Mouse (Mus musculus) CH12.LX (cell line): ENCODE measurements around the gene Tmem62.

Experiments
- CHD1 ChIP-seq: IDR thresholded peaks from 2 replicates; pipeline ENCODE4 v1.6.1; 2012; ENCODE audit warnings: low read depth, low read length, improper control_type of control experiment, inconsistent platforms
- CTCF ChIP-seq, 2 experiments: IDR thresholded peaks in 1 of 2; conservative IDR thresholded peaks in 1 of 2; 2 replicates each; pipeline ENCODE4 v1.5.1; 2011 to 2012; ENCODE audit warnings: low read depth in 2 of 2, low read length in 2 of 2, improper control_type of control experiment in 1 of 2, inconsistent platforms in 1 of 2, mild to moderate bottlenecking in 1 of 2, moderate library complexity in 1 of 2
- E2F4 ChIP-seq: IDR thresholded peaks from 2 replicates; pipeline ENCODE4 v1.6.1; 2011; ENCODE audit warnings: low read depth, low read length, improper control_type of control experiment; ENCODE audit not compliant: insufficient replicate concordance
- ELF1 ChIP-seq: IDR thresholded peaks from 2 replicates; pipeline ENCODE4 v1.6.1; 2014; ENCODE audit warnings: low read depth, mild to moderate bottlenecking, inconsistent platforms, low read length, improper control_type of control experiment
- IRF4 ChIP-seq: IDR thresholded peaks from 2 replicates; pipeline ENCODE4 v1.6.1; 2014; ENCODE audit warnings: low read depth, mild to moderate bottlenecking, inconsistent platforms, low read length, improper control_type of control experiment
- MAFK ChIP-seq: IDR thresholded peaks from 2 replicates; pipeline ENCODE4 v1.6.1; 2011; ENCODE audit warnings: low read length, improper control_type of control experiment; ENCODE audit not compliant: insufficient replicate concordance
- MAX ChIP-seq: IDR thresholded peaks from 2 replicates; pipeline ENCODE4 v1.6.1; 2011; ENCODE audit warnings: low read length, improper control_type of control experiment
- MYC ChIP-seq: IDR thresholded peaks from 2 replicates; pipeline ENCODE4 v1.6.1; 2011; ENCODE audit warnings: low read depth, mild to moderate bottlenecking, improper control_type of control experiment, low read length
- POLR2A ChIP-seq: IDR thresholded peaks from 2 replicates; pipeline ENCODE4 v1.6.1; 2011; ENCODE audit warnings: low read depth, mild to moderate bottlenecking, improper control_type of control experiment, low read length
- ZC3H11A ChIP-seq: IDR thresholded peaks from 2 replicates; pipeline ENCODE4 v1.6.1; 2012; ENCODE audit warnings: low read depth, mild to moderate bottlenecking, inconsistent platforms, low read length, improper control_type of control experiment
- ZKSCAN1 ChIP-seq: IDR thresholded peaks from 2 replicates; pipeline ENCODE4 v1.6.1; 2012; ENCODE audit warnings: low read depth, inconsistent platforms, low read length, improper control_type of control experiment, borderline replicate concordance
- ZMIZ1 ChIP-seq: IDR thresholded peaks from 2 replicates; pipeline ENCODE4 v1.6.1; 2012; ENCODE audit warnings: low read depth, mild to moderate bottlenecking, inconsistent platforms, low read length, improper control_type of control experiment
- ZNF384 ChIP-seq: IDR thresholded peaks from 2 replicates; pipeline ENCODE4 v1.6.1; 2012; ENCODE audit warnings: low read depth, low read length, improper control_type of control experiment, inconsistent platforms

DNA sequence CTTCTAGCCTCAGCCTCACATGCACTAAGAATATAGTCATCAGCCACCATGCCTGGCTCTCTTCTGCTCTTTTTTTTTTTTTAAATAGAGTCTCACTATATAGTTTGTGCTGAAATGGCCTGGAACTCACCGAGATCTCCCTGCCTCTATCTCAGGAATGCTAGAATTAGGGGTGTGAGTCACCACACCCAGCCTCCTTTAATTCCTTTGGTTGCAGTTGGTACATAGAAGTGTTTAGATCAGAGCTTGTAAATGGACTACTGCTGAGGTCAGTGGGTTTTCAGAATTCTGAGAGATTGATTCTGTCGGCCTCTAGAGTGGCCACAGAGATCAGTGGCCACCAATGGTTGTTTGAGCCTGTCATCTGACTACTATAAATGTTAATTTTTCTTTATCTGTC, 4.0 kb downstream of the Tmem62 start:
- TF ChIP-seq ZC3H11A = no peak
- no peak for TF ChIP-seq POLR2A
- no peak for TF ChIP-seq CTCF (conservative IDR thresholded peaks at IDR 0.05 in 1 of 2, IDR thresholded peaks at IDR 0.05 in 1 of 2; ENCODE audit: low read depth in 2 of 2, low read length in 2 of 2)
- TF ChIP-seq ZKSCAN1 = no peak
- no peak for TF ChIP-seq ZMIZ1
- no peak for TF ChIP-seq MYC
- TF ChIP-seq MAX = no peak
- TF ChIP-seq ZNF384 = 0 out of 2 replicates have a peak, but pooled peaks have one; percentile 22
- TF ChIP-seq IRF4 = no peak
- TF ChIP-seq MAFK = no peak
- TF ChIP-seq E2F4 = no peak
- TF ChIP-seq CHD1 = no peak
- no peak for TF ChIP-seq ELF1
